Mouse (Mus musculus): ENCODE measurements around the gene Lrmda. TPM values are rescaled to one million over a fixed set of nuclear protein-coding genes. Genes with fewer than 3 reads are reported as not detected.

The Lrmda gene
- polyA plus RNA-seq, 1 experiment from 2014 or later: not detected

DNA sequence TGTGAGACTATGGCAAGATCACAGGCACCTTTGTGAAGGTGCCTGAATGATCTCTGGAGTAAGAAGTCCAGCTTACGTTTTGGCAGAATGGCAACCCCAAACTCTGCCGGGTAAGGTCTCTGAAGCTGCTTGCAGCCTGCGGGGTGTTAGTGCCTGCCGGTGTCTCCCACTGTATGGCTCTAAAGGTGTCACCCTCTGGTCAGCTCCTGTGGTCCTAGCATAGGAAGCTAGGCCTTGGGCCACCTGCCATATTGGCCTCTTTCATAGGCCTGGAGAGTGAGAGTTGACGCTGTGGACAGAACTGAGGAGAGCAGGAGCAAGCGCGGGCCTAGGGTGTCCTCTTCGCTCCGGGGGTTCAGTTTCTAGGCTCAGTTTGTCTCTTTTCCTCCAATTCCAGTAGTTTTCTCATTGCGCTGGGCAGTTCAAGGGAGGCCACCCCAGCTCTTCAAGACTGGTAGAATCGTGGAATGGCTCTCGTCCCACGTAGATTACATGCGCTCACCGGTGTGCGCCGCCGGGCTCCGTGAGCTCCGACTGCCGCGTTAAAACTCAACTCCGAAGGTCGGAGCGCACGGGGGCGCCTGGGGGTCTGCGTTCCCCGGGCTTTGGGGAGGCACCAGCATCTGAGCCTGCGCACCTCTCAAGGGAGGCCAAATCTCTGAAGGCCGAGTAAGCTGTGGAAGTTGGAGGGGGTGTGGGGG lies 29.0 kb upstream of the Lrmda start:
- DNase-seq (ENCODE audit: low spot score) (peak; percentile 79), ATAC-seq (replicated peaks; ENCODE audit: low FRiP score) (no peak)
- H3K27me3 ChIP-seq (ENCODE audit: control insufficient read depth, insufficient read depth, low read length): peaks cover 57% of the 10 kb centered on the region
- H3K4me2 ChIP-seq (ENCODE audit: low read depth, low read length, severe bottlenecking): peak overlapping the region; percentile 93
- H3K4me3 ChIP-seq (ENCODE audit: low read depth, low read length): peak overlapping the region; percentile 76
- peak overlapping the region; percentile 66 for H3K27ac ChIP-seq (ENCODE audit: low read depth, low read length)
- WGBS: under 1% methylated on average over 31 of the region's 31 CpGs
- no peaks in the 10 kb centered on the region for H3K9me3 ChIP-seq (ENCODE audit: control insufficient read depth, low read length)
- H3K36me3 ChIP-seq (ENCODE audit: control insufficient read depth, insufficient read depth, low read length): no peaks in the 10 kb centered on the region
- peak overlapping the region; percentile 60 for H3K9ac ChIP-seq (ENCODE audit: low read length)
- H3K4me1 ChIP-seq (replicated peaks; ENCODE audit: control insufficient read depth, insufficient read depth, low read length): peaks cover 25% of the 10 kb centered on the region

- Histone ChIP-seq H3K4me1 (replicated peaks; ENCODE audit: control insufficient read depth, insufficient read depth, low read length) (peaks cover 23% of the 10 kb centered on the region), H3K9ac (ENCODE audit: low read length) (no peak overlapping the region; the same call in 1 of the 2 replicates), H3K36me3 (ENCODE audit: control insufficient read depth, insufficient read depth, low read length) (no peaks in the 10 kb centered on the region), H3K27me3 (ENCODE audit: control insufficient read depth, insufficient read depth, low read length) (peaks cover 57% of the 10 kb centered on the region), H3K27ac (ENCODE audit: low read depth, low read length) (0 out of 2 replicates have a peak overlapping the region, but pooled peaks have one; percentile 66), H3K4me2 (ENCODE audit: low read depth, low read length, severe bottlenecking) (peak overlapping the region; percentile 93), H3K9me3 (ENCODE audit: control insufficient read depth, low read length) (no peaks in the 10 kb centered on the region), H3K4me3 (ENCODE audit: low read depth, low read length) (peak overlapping the region; percentile 76)
- peak; percentile 86 for DNase-seq (ENCODE audit: low spot score)
- ATAC-seq (replicated peaks; ENCODE audit: low FRiP score): 0 out of 2 replicates have a peak, but pooled peaks have one; percentile 10
- under 1% methylated on average over 26 of the region's 26 CpGs for WGBS
These were observed 28.2 kb upstream of the Lrmda start for GRCm38 (mm10) chr14:21991251-21991780.

DNA sequence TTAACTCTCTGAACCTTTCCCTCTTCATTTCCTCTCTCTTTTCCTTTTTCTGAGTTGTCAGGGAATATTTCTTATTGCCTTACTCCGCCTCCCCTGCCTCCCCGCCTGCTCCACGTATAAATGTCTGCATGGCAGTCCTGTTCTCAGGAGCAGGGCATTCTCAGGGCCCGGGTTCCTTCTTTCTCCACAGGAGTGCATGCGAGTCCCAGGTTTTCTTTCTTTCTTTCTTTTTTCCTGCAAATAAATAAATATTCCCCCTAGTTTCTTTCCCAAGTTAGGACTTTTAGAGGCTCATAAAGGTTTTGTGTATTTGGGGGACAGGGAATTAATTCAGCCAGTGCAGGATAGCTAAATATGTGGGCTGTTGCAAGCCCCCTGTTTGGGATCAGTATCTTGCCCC lies 27.7 kb upstream of the Lrmda start:
- DNase-seq (ENCODE audit: low spot score) (no peak), ATAC-seq (replicated peaks; ENCODE audit: low FRiP score) (no peak)
- Histone ChIP-seq H3K9ac (ENCODE audit: low read length) (no peak overlapping the region), H3K4me3 (ENCODE audit: low read depth, low read length) (0 out of 2 replicates have a peak overlapping the region, but pooled peaks have one; percentile 76), H3K27me3 (ENCODE audit: control insufficient read depth, insufficient read depth, low read length) (peaks cover 57% of the 10 kb centered on the region), H3K4me2 (ENCODE audit: low read depth, low read length, severe bottlenecking) (peak overlapping the region; percentile 93; the same call in 1 of the 2 replicates), H3K4me1 (replicated peaks; ENCODE audit: control insufficient read depth, insufficient read depth, low read length) (peaks cover 18% of the 10 kb centered on the region), H3K9me3 (ENCODE audit: control insufficient read depth, low read length) (no peaks in the 10 kb centered on the region), H3K36me3 (ENCODE audit: control insufficient read depth, insufficient read depth, low read length) (no peaks in the 10 kb centered on the region), H3K27ac (ENCODE audit: low read depth, low read length) (no peak overlapping the region)
- 7% methylated on average over 5 of the region's 5 CpGs for WGBS

DNA sequence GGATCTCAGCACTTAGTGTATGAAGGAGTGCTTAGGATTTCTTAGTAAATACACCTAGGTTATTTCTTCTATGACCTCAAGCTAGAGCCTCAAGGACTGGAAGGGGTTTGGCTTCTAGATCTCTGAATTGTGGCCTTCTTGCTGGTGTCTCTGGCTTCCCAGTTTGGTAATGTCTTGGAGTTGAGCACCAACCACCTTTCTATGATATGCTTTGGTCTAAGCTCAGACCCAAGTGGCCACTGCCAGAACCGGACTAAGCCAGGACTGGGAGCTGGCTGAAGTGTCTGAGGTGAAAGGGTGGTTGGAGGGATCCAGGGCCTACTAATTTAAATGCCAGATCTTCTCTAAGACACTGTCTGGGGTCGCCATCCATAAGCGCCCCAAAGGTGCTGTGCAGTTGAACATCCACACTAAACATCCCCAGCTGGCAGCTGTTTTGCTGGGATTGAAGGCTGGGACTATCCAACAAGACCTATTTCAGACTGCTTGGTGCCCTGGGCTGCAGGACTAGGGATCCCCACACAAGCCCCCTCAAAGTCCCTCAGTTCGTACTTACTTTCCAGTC lies 27.1 kb upstream of the Lrmda start:
- DNase-seq (ENCODE audit: low spot score): no peak
- no peak overlapping the region for H3K9ac ChIP-seq (ENCODE audit: low read length)
- H3K9me3 ChIP-seq (ENCODE audit: control insufficient read depth, low read length): no peaks in the 10 kb centered on the region
- no peak overlapping the region for H3K4me2 ChIP-seq (ENCODE audit: low read depth, low read length, severe bottlenecking)
- 25% methylated on average over 4 of the region's 4 CpGs for WGBS
- peaks cover 16% of the 10 kb centered on the region for H3K4me1 ChIP-seq (replicated peaks; ENCODE audit: control insufficient read depth, insufficient read depth, low read length)
- ATAC-seq (replicated peaks; ENCODE audit: low FRiP score): no peak
- H3K27me3 ChIP-seq (ENCODE audit: control insufficient read depth, insufficient read depth, low read length): peaks cover 57% of the 10 kb centered on the region
- no peak overlapping the region for H3K4me3 ChIP-seq (ENCODE audit: low read depth, low read length)
- no peak overlapping the region for H3K27ac ChIP-seq (ENCODE audit: low read depth, low read length)
- H3K36me3 ChIP-seq (ENCODE audit: control insufficient read depth, insufficient read depth, low read length): no peaks in the 10 kb centered on the region

DNA sequence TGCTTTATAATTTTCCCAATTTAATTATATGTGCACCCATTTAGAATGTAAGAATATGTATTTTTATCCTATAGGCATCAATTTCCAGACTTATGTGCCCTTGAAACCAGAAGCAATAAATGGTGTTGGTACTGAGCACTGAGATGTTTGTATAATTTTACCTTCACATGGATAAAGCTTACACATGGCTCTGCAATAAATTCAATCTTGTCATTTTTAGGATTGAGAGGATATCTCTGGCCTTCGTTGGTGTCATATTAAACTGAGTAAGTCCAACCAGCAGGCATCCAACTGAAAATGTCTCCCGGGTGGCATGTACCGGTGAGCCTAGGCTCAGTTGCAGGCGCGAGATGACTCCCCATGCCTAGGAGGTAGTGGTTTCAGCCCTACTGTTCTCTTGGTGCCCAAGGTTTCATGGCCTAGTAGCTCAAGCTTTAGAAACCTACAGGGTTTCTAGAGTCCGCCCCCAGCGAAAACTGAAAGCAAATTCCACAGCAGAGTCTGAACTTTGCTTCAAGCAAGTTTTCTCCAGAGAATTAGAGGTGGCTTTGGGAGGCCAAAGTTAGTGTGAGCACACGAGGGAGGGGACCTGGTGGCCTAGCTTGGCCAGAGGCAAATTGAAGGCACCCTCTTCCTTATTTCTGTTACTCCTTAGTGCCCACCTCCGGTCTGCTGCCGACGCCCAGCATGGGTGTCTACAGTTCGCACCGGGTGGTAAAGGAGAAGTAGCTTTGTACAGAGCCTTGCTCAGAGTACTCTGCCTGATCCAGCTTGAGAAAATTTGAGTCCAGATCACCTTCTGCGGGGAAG lies 26.1 kb upstream of the Lrmda start:
- H3K27ac ChIP-seq (ENCODE audit: low read depth, low read length): no peak overlapping the region
- peak overlapping the region; percentile 54 for H3K4me3 ChIP-seq (ENCODE audit: low read depth, low read length)
- no peaks in the 10 kb centered on the region for H3K9me3 ChIP-seq (ENCODE audit: control insufficient read depth, low read length)
- H3K36me3 ChIP-seq (ENCODE audit: control insufficient read depth, insufficient read depth, low read length): no peaks in the 10 kb centered on the region
- H3K4me1 ChIP-seq (replicated peaks; ENCODE audit: control insufficient read depth, insufficient read depth, low read length): peaks cover 16% of the 10 kb centered on the region
- H3K27me3 ChIP-seq (ENCODE audit: control insufficient read depth, insufficient read depth, low read length): peaks cover 56% of the 10 kb centered on the region
- no peak overlapping the region; the same call in 1 of the 2 replicates for H3K9ac ChIP-seq (ENCODE audit: low read length)
- WGBS: 9% methylated on average over 14 of the region's 14 CpGs
- H3K4me2 ChIP-seq (ENCODE audit: low read depth, low read length, severe bottlenecking): peak overlapping the region; percentile 95
- ATAC-seq (replicated peaks; ENCODE audit: low FRiP score) (no peak), DNase-seq (ENCODE audit: low spot score) (peak; percentile 53)

- peaks cover 48% of the 10 kb centered on the region for H3K27me3 ChIP-seq (ENCODE audit: control insufficient read depth, insufficient read depth, low read length)
- peak; percentile 62 for DNase-seq (ENCODE audit: low spot score)
- peaks cover 10% of the 10 kb centered on the region; the same call in 1 of the 2 replicates for H3K4me1 ChIP-seq (replicated peaks; ENCODE audit: control insufficient read depth, insufficient read depth, low read length)
- H3K4me3 ChIP-seq (ENCODE audit: low read depth, low read length): peak overlapping the region; percentile 54
- no peak for ATAC-seq (replicated peaks; ENCODE audit: low FRiP score)
- WGBS: 1% methylated on average over 44 of the region's 44 CpGs
- H3K36me3 ChIP-seq (ENCODE audit: control insufficient read depth, insufficient read depth, low read length): no peaks in the 10 kb centered on the region
- H3K27ac ChIP-seq (ENCODE audit: low read depth, low read length): no peak overlapping the region
- no peaks in the 10 kb centered on the region for H3K9me3 ChIP-seq (ENCODE audit: control insufficient read depth, low read length)
- H3K4me2 ChIP-seq (ENCODE audit: low read depth, low read length, severe bottlenecking): peak overlapping the region; percentile 95
- peak overlapping the region; percentile 66 for H3K9ac ChIP-seq (ENCODE audit: low read length)
These were observed 25.2 kb upstream of the Lrmda start for GRCm38 (mm10) chr14:21994061-21994990.

DNA sequence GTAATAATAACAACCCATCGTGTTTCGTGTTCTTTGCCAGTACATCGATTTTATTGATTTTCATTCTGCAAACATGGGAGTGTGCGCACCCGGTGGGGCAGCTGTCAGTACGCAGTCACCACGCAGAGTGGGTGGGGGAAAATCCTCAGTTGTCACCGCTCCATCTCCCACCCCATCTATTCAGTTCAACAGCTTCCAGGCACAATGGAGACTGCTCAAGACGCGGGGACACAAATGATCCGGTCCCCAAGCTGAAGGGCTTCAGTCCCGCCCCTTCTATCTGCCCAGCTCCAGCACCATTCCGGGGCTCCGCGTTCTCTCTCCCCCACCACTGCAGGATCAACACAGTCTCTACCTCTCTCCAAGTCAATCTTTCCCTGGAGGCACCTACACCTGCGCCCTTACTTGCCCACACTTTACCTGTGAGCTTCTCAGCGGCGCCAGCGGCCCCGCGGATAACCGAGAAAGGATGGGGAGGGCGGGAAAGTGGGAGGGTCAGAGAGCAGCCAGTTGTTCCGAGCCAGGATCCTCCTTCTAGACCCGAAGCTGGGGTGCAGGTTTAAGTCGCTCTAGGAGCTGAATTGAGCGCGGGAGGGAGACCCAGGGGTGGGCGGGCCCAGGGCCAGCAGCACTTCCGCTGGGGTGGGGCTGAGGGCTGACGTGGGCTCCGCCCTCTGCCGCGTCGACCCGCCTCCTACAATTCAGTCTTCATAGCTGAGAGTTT lies 24.3 kb upstream of the Lrmda start:
- Histone ChIP-seq H3K4me1 (replicated peaks; ENCODE audit: control insufficient read depth, insufficient read depth, low read length) (peaks cover 7% of the 10 kb centered on the region; the same call in 1 of the 2 replicates), H3K27ac (ENCODE audit: low read depth, low read length) (no peak overlapping the region), H3K27me3 (ENCODE audit: control insufficient read depth, insufficient read depth, low read length) (peaks cover 42% of the 10 kb centered on the region), H3K4me3 (ENCODE audit: low read depth, low read length) (peak overlapping the region; percentile 54), H3K4me2 (ENCODE audit: low read depth, low read length, severe bottlenecking) (peak overlapping the region; percentile 95), H3K36me3 (ENCODE audit: control insufficient read depth, insufficient read depth, low read length) (no peaks in the 10 kb centered on the region), H3K9me3 (ENCODE audit: control insufficient read depth, low read length) (no peaks in the 10 kb centered on the region), H3K9ac (ENCODE audit: low read length) (peak overlapping the region; percentile 66)
- under 1% methylated on average over 36 of the region's 36 CpGs for WGBS
- ATAC-seq (replicated peaks; ENCODE audit: low FRiP score) (peak; percentile 64), DNase-seq (ENCODE audit: low spot score) (peak; percentile 85)
